Mouse (Mus musculus): ENCODE results near the gene Jsrp1. TPM values are rescaled to one million over a fixed set of nuclear protein-coding genes. Genes with fewer than 3 reads are reported as not detected.

The Jsrp1 gene
- polyA plus RNA-seq, 1 experiment: not detected

DNA sequence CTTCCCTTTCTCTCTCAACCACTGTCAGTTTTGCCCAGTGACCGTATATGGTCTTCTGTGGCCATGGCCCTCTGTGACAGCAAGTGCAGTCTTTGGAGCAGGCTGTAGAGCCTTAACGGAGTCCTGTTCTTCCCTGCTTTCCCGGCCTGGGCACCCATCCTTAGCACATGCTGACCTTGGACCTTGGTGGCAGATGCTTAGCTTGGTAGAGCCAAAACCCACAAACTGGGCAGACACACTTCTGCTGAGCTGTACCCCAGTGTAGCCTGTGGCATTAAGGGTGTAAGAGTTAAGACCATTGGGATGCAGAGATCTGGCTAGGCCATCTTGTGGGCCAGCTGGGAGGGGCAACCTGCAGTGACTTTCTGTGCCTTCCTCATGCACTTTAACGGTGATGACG, 39.5 kb downstream of the Jsrp1 start:
- TF ChIP-seq CTCF (IDR thresholded peaks at IDR 0.05; ENCODE audit: extremely low read depth, insufficient read length, insufficient replicate concordance, low read depth, low read length) (no peak), POLR2A (IDR thresholded peaks at IDR 0.05; ENCODE audit: low read depth, low read length) (no peak)
- WGBS: 83% methylated on average over 5 of the region's 5 CpGs
- Histone ChIP-seq H3K36me3 (ENCODE audit: control insufficient read depth, insufficient read depth, low read length) (peaks cover 91% of the 10 kb centered on the region), H3K4me1 (ENCODE audit: control insufficient read depth, insufficient read depth, insufficient read length, low read length) (peaks cover 3% of the 10 kb centered on the region; the same call in 1 of the 2 replicates), H3K4me3 (ENCODE audit: low read depth, low read length) (no peak overlapping the region), H3K27ac (ENCODE audit: insufficient read depth, low read depth, low read length) (no peak overlapping the region; the same call in 1 of the 2 replicates), H3K27me3 (ENCODE audit: control insufficient read depth, insufficient read depth, low read length) (no peaks in the 10 kb centered on the region)

GRCm38 (mm10) chr10:80768365-80768764, 44.9 kb downstream of the Jsrp1 start:
- TF ChIP-seq POLR2A (IDR thresholded peaks at IDR 0.05; ENCODE audit: low read depth, low read length): no peak
- no peak for TF ChIP-seq CTCF (IDR thresholded peaks at IDR 0.05; ENCODE audit: extremely low read depth, insufficient read length, insufficient replicate concordance, low read depth, low read length)
- Histone ChIP-seq H3K4me1 (ENCODE audit: control insufficient read depth, insufficient read depth, insufficient read length, low read length) (peaks cover 9% of the 10 kb centered on the region), H3K27me3 (ENCODE audit: control insufficient read depth, insufficient read depth, low read length) (no peaks in the 10 kb centered on the region), H3K27ac (ENCODE audit: insufficient read depth, low read depth, low read length) (no peak overlapping the region), H3K4me3 (ENCODE audit: low read depth, low read length) (no peak overlapping the region), H3K36me3 (ENCODE audit: control insufficient read depth, insufficient read depth, low read length) (peaks cover 75% of the 10 kb centered on the region)
- 89% methylated on average over 6 of the region's 6 CpGs for WGBS

DNA sequence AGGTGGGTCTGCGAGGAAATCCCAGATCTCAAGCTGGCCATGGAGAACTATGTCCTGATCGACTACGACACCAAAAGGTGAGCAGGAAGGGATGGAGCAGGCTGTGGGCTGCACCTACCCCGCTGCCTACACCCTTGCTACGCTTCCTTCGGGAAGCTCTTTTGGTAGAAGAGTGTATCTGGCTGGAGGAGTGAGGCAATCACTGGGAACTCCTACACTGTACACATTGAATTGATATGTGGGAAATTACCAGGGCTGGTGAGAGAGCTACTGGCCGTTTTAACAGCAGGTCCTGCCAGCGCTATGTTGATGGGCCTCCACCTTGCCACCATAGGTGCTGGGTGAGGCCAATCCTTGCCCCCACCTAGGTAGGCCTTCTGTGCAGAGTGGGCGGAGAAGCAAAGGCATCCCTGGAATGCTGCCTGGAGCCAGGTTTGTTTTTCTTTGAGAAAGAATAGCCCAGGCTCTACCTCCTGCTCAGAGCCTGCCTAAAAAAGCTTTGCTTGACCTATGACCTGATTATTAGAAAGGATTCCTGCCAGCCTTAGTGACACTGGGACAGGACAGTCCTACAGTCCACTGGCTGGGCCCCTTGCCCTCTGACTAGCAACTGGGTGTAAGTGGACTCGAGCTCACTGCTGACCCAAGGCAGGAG, 47.0 kb downstream of the Jsrp1 start:
- Histone ChIP-seq H3K36me3 (ENCODE audit: control insufficient read depth, insufficient read depth, low read length) (peaks cover 55% of the 10 kb centered on the region), H3K27me3 (ENCODE audit: control insufficient read depth, insufficient read depth, low read length) (no peaks in the 10 kb centered on the region), H3K27ac (ENCODE audit: insufficient read depth, low read depth, low read length) (no peak overlapping the region), H3K4me3 (ENCODE audit: low read depth, low read length) (no peak overlapping the region), H3K4me1 (ENCODE audit: control insufficient read depth, insufficient read depth, insufficient read length, low read length) (peaks cover 19% of the 10 kb centered on the region)
- WGBS: 74% methylated on average over 10 of the region's 10 CpGs
- TF ChIP-seq CTCF (IDR thresholded peaks at IDR 0.05; ENCODE audit: extremely low read depth, insufficient read length, insufficient replicate concordance, low read depth, low read length) (no peak), POLR2A (IDR thresholded peaks at IDR 0.05; ENCODE audit: low read depth, low read length) (no peak)

DNA sequence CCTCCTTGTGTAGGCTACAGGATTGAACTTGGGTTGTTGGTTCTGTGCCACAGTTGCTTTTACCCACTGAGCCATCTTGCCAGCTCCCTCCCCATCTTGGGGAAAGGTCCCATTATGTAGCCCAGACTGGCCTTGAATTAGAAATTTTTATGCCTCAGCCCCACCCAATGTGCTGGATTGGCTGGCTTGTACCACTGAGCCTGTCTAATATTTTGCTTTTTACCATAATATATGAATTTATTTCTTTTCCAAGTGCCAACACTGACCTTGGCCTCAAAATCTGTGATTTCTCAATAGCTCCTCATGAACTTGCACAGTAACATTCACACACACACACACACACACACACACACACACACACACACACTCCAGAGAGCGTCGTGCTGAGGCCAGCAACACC, 47.6 kb downstream of the Jsrp1 start:
- peaks cover 50% of the 10 kb centered on the region for H3K36me3 ChIP-seq (ENCODE audit: control insufficient read depth, insufficient read depth, low read length)
- no peak for TF ChIP-seq CTCF (IDR thresholded peaks at IDR 0.05; ENCODE audit: extremely low read depth, insufficient read length, insufficient replicate concordance, low read depth, low read length)
- no peak for TF ChIP-seq POLR2A (IDR thresholded peaks at IDR 0.05; ENCODE audit: low read depth, low read length)
- no peaks in the 10 kb centered on the region for H3K27me3 ChIP-seq (ENCODE audit: control insufficient read depth, insufficient read depth, low read length)
- H3K4me1 ChIP-seq (ENCODE audit: control insufficient read depth, insufficient read depth, insufficient read length, low read length): peaks cover 22% of the 10 kb centered on the region
- 74% methylated on average over 2 of the region's 2 CpGs for WGBS
- H3K4me3 ChIP-seq (ENCODE audit: low read depth, low read length): no peak overlapping the region
- no peak overlapping the region for H3K27ac ChIP-seq (ENCODE audit: insufficient read depth, low read depth, low read length)

DNA sequence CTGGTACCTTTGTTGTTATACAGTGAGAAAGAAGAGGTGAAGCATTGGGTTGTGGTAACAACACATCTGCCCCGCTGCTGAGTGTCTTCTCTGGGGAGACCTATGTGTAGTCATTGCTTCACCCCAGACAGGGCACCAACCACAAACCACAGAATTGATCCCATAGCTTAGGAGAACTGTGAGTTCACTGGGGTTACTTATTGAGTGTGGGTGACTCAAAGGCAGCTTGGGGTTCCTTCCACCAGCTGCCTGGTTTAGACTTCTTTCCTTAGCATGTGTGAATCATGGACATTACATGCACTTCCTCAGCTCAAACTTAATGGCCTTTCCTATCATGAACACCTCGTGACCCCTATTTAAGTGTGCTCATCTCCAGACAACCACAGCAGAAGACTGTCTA, 49.8 kb downstream of the Jsrp1 start:
- WGBS: 86% methylated on average over 2 of the region's 2 CpGs
- TF ChIP-seq CTCF (IDR thresholded peaks at IDR 0.05; ENCODE audit: extremely low read depth, insufficient read length, insufficient replicate concordance, low read depth, low read length) (no peak), POLR2A (IDR thresholded peaks at IDR 0.05; ENCODE audit: low read depth, low read length) (no peak)
- H3K36me3 ChIP-seq (ENCODE audit: control insufficient read depth, insufficient read depth, low read length): peaks cover 32% of the 10 kb centered on the region
- H3K27ac ChIP-seq (ENCODE audit: insufficient read depth, low read depth, low read length): no peak overlapping the region
- peaks cover 32% of the 10 kb centered on the region for H3K4me1 ChIP-seq (ENCODE audit: control insufficient read depth, insufficient read depth, insufficient read length, low read length)
- no peak overlapping the region for H3K4me3 ChIP-seq (ENCODE audit: low read depth, low read length)
- no peaks in the 10 kb centered on the region for H3K27me3 ChIP-seq (ENCODE audit: control insufficient read depth, insufficient read depth, low read length)

DNA sequence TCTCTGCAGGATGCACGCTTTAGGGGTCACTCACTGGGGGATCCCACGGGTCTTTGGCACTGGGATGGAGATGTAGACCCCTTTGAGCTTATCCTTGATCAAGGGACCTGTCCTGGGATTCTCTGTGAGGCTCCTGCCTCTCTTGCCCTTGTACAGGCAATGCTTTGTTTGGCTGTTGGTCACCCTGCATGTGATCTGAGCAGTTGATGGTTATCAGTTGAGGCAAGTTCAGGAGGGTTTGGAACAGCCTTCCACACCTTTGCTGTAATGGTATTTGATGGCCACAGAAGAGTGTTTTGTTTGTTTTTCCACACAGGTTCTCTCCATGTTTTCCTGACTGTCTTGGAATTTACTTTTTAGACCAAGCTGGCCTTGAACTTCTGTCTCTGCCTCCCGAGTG, 51.5 kb downstream of the Jsrp1 start:
- 57% methylated on average over 3 of the region's 3 CpGs for WGBS
- Histone ChIP-seq H3K4me3 (ENCODE audit: low read depth, low read length) (no peak overlapping the region), H3K27ac (ENCODE audit: insufficient read depth, low read depth, low read length) (0 out of 2 replicates have a peak overlapping the region, but pooled peaks have one; percentile 78), H3K27me3 (ENCODE audit: control insufficient read depth, insufficient read depth, low read length) (no peaks in the 10 kb centered on the region), H3K36me3 (ENCODE audit: control insufficient read depth, insufficient read depth, low read length) (peaks cover 17% of the 10 kb centered on the region), H3K4me1 (ENCODE audit: control insufficient read depth, insufficient read depth, insufficient read length, low read length) (peaks cover 47% of the 10 kb centered on the region)
- TF ChIP-seq POLR2A (IDR thresholded peaks at IDR 0.05; ENCODE audit: low read depth, low read length) (no peak), CTCF (IDR thresholded peaks at IDR 0.05; ENCODE audit: extremely low read depth, insufficient read length, insufficient replicate concordance, low read depth, low read length) (no peak)

- peaks cover 9% of the 10 kb centered on the region for H3K36me3 ChIP-seq (ENCODE audit: control insufficient read depth, insufficient read depth, low read length)
- no peaks in the 10 kb centered on the region for H3K27me3 ChIP-seq (ENCODE audit: control insufficient read depth, insufficient read depth, low read length)
- H3K4me3 ChIP-seq (ENCODE audit: low read depth, low read length): peak overlapping the region; percentile 57
- 37% methylated on average over 4 of the region's 4 CpGs for WGBS
- peak; percentile 20; the same call in 1 of the 2 replicates for TF ChIP-seq CTCF (IDR thresholded peaks at IDR 0.05; ENCODE audit: extremely low read depth, insufficient read length, insufficient replicate concordance, low read depth, low read length)
- TF ChIP-seq POLR2A (IDR thresholded peaks at IDR 0.05; ENCODE audit: low read depth, low read length): peak; percentile 67; the same call in 1 of the 2 replicates
- peak overlapping the region; percentile 97 for H3K27ac ChIP-seq (ENCODE audit: insufficient read depth, low read depth, low read length)
- H3K4me1 ChIP-seq (ENCODE audit: control insufficient read depth, insufficient read depth, insufficient read length, low read length): peaks cover 53% of the 10 kb centered on the region
Observed at GRCm38 (mm10) chr10:80760596-80761524, 52.4 kb downstream of the Jsrp1 start.
